Mouse (Mus musculus) midbrain, embryonic 16.5 days (tissue): ENCODE data around the gene Bcl2. TPM values are rescaled to one million over a fixed set of nuclear protein-coding genes. Genes with fewer than 3 reads are reported as not detected.

ENCODE experiments used
- ATAC-seq: fragments of 200-750 bp; cut with Nextera tagmentation; 2 replicates; pipeline ENCODE4 v1.8.0; 2017; ENCODE audit warnings: moderate TSS enrichment
- H3K27ac ChIP-seq: fragments of 300-500 bp; sonication (generic); 2 replicates; pipeline ENCODE4 v1.5.1; 2014; ENCODE audit warnings: mild to moderate bottlenecking, low read length, mixed read lengths
- H3K27me3 ChIP-seq: fragments of 300-500 bp; sonication (generic); 2 replicates; pipeline ENCODE4 v1.6.1; 2014; ENCODE audit warnings: low read depth, low read length, mixed read lengths; ENCODE audit not compliant: control insufficient read depth, insufficient read depth
- H3K36me3 ChIP-seq: fragments of 300-500 bp; sonication (generic); 2 replicates; pipeline ENCODE4 v1.6.1; 2014; ENCODE audit warnings: mild to moderate bottlenecking, low read length, moderate library complexity, mixed read lengths; ENCODE audit not compliant: control insufficient read depth, insufficient read depth
- H3K4me1 ChIP-seq: fragments of 300-500 bp; sonication (generic); 2 replicates; pipeline ENCODE4 v1.6.1; 2014; ENCODE audit warnings: mild to moderate bottlenecking, low read length, mixed read lengths; ENCODE audit not compliant: control insufficient read depth, insufficient read depth
- H3K4me2 ChIP-seq: fragments of 300-500 bp; sonication (generic); 2 replicates; pipeline ENCODE4 v1.6.1; 2014; ENCODE audit warnings: mild to moderate bottlenecking, low read length, mixed read lengths
- H3K4me3 ChIP-seq: fragments of 300-500 bp; sonication (generic); 2 replicates; pipeline ENCODE4 v1.5.1; 2014; ENCODE audit warnings: low read depth, mild to moderate bottlenecking, low read length, moderate library complexity, mixed read lengths
- H3K9ac ChIP-seq: fragments of 300-500 bp; sonication (generic); 2 replicates; pipeline ENCODE4 v1.6.1; 2014; ENCODE audit warnings: low read depth, low read length, mixed read lengths
- H3K9me3 ChIP-seq: fragments of 300-500 bp; sonication (generic); replicated peaks from 2 replicates; pipeline ENCODE4 v1.6.1; 2014; ENCODE audit warnings: mild to moderate bottlenecking, low read length, mixed read lengths; ENCODE audit not compliant: control insufficient read depth, poor library complexity, severe bottlenecking
- WGBS: fragments of 180-500 bp; shearing (Covaris S2); extraction: QIAGEN DNeasy Blood & Tissue Kit; methylation state at CpG from one replicate; pipeline ENCODE4 v1.1.7; 2014; 5-methylcytosine and 5-hydroxymethylcytosine counted together
- polyA plus RNA-seq: library from polyadenylated mRNA; unstranded; fragments of >200 nt; fragmentation: Nextera tagmentation; extraction: Ambion mirVana; gene quantifications from 2 replicates; pipeline ENCODE4 v1.2.1, GENCODE M21; 2015

The Bcl2 gene
- polyA plus RNA-seq, 1 experiment from 2014 or later: 16.2 TPM

DNA sequence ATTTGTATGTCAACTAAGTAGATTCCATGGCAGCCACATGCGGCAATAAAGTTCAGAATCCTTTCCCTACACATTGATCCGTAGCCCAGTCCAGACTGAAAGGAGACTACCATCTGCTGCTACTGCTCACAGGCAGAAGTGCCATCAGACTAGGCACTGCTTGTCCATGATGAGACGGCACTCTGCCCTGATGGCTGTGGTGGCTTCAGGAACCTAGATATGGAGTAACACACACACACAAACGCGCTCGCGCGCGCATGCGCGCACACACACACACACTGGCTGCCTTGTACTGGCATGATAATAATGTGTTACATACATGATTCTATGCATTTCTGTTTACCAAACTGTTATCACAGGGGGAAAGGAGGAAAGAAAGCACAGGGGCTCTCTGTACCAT is 76.4 kb downstream of the Bcl2 start:
- no peak for ATAC-seq
- no peak overlapping the region for H3K27ac ChIP-seq
- H3K4me2 ChIP-seq: no peak overlapping the region
- H3K36me3 ChIP-seq: no peaks in the 10 kb centered on the region
- 89% methylated on average over 11 of the region's 11 CpGs for WGBS
- no peak overlapping the region for H3K4me3 ChIP-seq
- no peaks in the 10 kb centered on the region for H3K27me3 ChIP-seq
- no peak overlapping the region for H3K9ac ChIP-seq
- no peaks in the 10 kb centered on the region for H3K4me1 ChIP-seq
- H3K9me3 ChIP-seq: no peaks in the 10 kb centered on the region

- Histone ChIP-seq H3K36me3 (no peaks in the 10 kb centered on the region), H3K9me3 (no peaks in the 10 kb centered on the region), H3K4me1 (no peaks in the 10 kb centered on the region), H3K27ac (no peak overlapping the region), H3K9ac (no peak overlapping the region), H3K27me3 (no peaks in the 10 kb centered on the region), H3K4me3 (no peak overlapping the region), H3K4me2 (no peak overlapping the region)
- ATAC-seq: no peak
- 47% methylated on average over 2 of the region's 2 CpGs for WGBS
Observed at GRCm38 (mm10) chr1:106636714-106637113, 77.4 kb downstream of the Bcl2 start.

- Histone ChIP-seq H3K9ac (no peak overlapping the region), H3K36me3 (no peaks in the 10 kb centered on the region), H3K4me1 (no peaks in the 10 kb centered on the region; the same call in 1 of the 2 replicates), H3K4me2 (no peak overlapping the region), H3K9me3 (no peaks in the 10 kb centered on the region), H3K27ac (no peak overlapping the region), H3K4me3 (no peak overlapping the region), H3K27me3 (no peaks in the 10 kb centered on the region)
- WGBS: 83% methylated on average over 3 of the region's 3 CpGs
- ATAC-seq: no peak
Observed at GRCm38 (mm10) chr1:106633207-106633606, 80.9 kb downstream of the Bcl2 start.

- Histone ChIP-seq H3K4me3 (no peak overlapping the region), H3K4me1 (no peaks in the 10 kb centered on the region; the same call in 1 of the 2 replicates), H3K9me3 (no peaks in the 10 kb centered on the region), H3K36me3 (no peaks in the 10 kb centered on the region), H3K4me2 (no peak overlapping the region), H3K27ac (no peak overlapping the region), H3K9ac (no peak overlapping the region), H3K27me3 (no peaks in the 10 kb centered on the region)
- no peak for ATAC-seq
- 100% methylated on average over 3 of the region's 3 CpGs for WGBS
Observed at GRCm38 (mm10) chr1:106631869-106632463, 82.1 kb downstream of the Bcl2 start.

- H3K4me2 ChIP-seq: no peak overlapping the region
- no peak overlapping the region for H3K4me3 ChIP-seq
- no peaks in the 10 kb centered on the region for H3K9me3 ChIP-seq
- 86% methylated on average over 2 of the region's 2 CpGs for WGBS
- no peaks in the 10 kb centered on the region for H3K27me3 ChIP-seq
- H3K9ac ChIP-seq: no peak overlapping the region
- no peaks in the 10 kb centered on the region for H3K36me3 ChIP-seq
- no peaks in the 10 kb centered on the region; the same call in 1 of the 2 replicates for H3K4me1 ChIP-seq
- no peak for ATAC-seq
- no peak overlapping the region for H3K27ac ChIP-seq
Observed at GRCm38 (mm10) chr1:106630973-106631372, 83.1 kb downstream of the Bcl2 start.

DNA sequence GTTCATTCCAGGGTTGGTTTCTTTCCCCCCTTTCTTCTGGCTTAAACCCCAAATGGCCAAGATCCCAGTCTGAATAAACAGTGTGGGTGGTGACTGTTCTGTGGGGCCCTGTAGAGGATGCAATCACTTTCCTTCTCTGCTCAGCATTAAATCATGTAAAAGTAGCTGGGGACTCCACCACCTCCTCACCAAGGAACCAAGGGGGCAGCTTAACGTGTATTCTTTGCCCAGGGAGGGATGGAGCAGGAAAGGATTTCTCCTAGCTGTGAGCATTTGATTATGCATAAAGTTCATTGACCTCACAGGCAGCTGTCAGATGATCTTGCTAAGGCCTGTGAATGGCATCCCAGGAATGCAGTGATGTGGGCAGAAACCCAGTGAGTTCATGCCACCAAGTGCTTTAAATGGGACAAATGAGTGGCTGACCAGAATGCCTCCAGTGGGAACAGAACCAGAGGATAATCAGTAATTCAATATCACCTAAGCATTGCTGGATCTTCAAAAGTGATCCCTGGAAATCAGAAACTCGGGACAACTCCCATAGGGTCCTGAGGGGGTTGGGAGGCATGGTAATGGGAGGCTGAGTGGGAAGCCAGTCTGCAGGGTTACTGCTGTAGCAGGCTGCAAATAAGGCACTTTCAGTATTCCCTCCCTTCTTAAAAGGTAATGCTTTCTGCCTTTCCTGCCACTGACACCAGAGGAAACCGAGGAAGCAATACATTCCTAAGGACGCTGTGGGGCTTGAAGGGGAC is 84.0 kb downstream of the Bcl2 start:
- ATAC-seq: peak; percentile 52
- no peaks in the 10 kb centered on the region for H3K36me3 ChIP-seq
- no peak overlapping the region for H3K9ac ChIP-seq
- peak overlapping the region; percentile 25; the same call in 1 of the 2 replicates for H3K27ac ChIP-seq
- no peak overlapping the region for H3K4me3 ChIP-seq
- no peaks in the 10 kb centered on the region for H3K27me3 ChIP-seq
- no peak overlapping the region for H3K4me2 ChIP-seq
- no peaks in the 10 kb centered on the region; the same call in 1 of the 2 replicates for H3K4me1 ChIP-seq
- H3K9me3 ChIP-seq: no peaks in the 10 kb centered on the region
- 24% methylated on average over 4 of the region's 4 CpGs for WGBS

- H3K9ac ChIP-seq: no peak overlapping the region
- WGBS: 16% methylated on average over 4 of the region's 4 CpGs
- H3K4me1 ChIP-seq: no peaks in the 10 kb centered on the region; the same call in 1 of the 2 replicates
- peak; percentile 29; the same call in 1 of the 2 replicates for ATAC-seq
- no peak overlapping the region for H3K4me2 ChIP-seq
- no peak overlapping the region for H3K4me3 ChIP-seq
- 0 out of 2 replicates have a peak overlapping the region, but pooled peaks have one; percentile 28 for H3K27ac ChIP-seq
- H3K27me3 ChIP-seq: no peaks in the 10 kb centered on the region
- H3K36me3 ChIP-seq: no peaks in the 10 kb centered on the region
- H3K9me3 ChIP-seq: no peaks in the 10 kb centered on the region
Observed at GRCm38 (mm10) chr1:106629470-106629830, 84.6 kb downstream of the Bcl2 start.

DNA sequence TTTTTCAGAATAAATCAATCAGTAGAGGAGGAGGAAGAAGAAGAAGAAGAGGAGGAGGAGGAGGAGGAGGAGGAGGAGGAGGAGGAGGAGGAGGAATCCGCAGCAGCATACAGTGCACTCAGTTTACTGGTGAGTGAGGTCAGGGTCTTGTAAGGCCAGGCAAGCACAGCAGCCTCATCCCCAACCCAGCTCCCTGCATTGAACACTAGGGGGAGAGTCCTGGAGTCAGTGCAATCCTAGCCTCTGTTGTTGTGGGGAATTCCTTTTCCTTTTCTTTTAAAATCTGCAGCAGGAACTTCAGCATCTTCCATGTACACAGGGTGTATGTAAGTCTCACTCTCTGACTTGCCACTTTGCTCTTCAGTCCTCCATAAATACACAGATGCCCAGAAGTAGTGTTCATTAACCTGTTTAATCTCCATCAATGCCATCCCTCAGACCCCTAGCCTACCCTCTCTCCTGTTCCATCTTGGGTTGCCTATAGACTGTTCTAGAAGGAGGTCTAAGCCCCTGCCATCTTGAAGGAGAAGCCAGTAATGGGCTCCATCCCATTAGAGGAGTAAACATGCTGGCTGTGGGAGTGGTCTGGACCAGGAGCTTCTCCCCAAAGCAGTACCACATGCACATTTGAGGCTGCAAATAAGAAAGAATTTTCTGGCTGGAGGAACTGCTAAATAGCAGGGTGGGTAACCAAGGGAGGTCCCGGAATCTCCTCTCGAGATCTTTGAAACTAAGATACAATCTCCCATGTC is 85.2 kb downstream of the Bcl2 start:
- Histone ChIP-seq H3K4me3 (no peak overlapping the region), H3K27me3 (no peaks in the 10 kb centered on the region), H3K36me3 (no peaks in the 10 kb centered on the region), H3K4me1 (no peaks in the 10 kb centered on the region; the same call in 1 of the 2 replicates), H3K9ac (no peak overlapping the region), H3K27ac (peak overlapping the region; percentile 28; the same call in 1 of the 2 replicates), H3K4me2 (no peak overlapping the region), H3K9me3 (no peaks in the 10 kb centered on the region)
- peak; percentile 66 for ATAC-seq
- 43% methylated on average over 3 of the region's 3 CpGs for WGBS

DNA sequence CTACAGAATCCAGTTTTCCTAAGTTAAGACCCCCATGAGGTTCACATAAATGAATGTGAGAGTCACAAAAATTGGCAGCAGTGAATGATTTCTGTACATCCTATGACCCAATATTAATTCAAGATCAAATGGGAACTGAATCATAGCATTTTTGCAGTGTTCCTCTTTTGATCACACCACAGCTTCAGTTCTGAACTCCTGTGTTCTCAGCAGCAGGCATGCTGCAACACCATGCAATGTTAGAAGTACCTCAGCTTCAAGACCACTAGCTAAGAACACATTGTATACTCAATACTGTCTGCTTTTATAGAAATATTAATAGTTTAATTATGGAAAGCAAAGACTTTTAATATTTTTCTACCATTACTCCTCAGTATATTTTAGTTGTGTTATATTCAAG is 85.8 kb downstream of the Bcl2 start:
- H3K36me3 ChIP-seq: no peaks in the 10 kb centered on the region
- no peaks in the 10 kb centered on the region for H3K9me3 ChIP-seq
- H3K4me2 ChIP-seq: no peak overlapping the region
- H3K4me1 ChIP-seq: no peaks in the 10 kb centered on the region; the same call in 1 of the 2 replicates
- H3K27me3 ChIP-seq: no peaks in the 10 kb centered on the region
- no peak overlapping the region for H3K9ac ChIP-seq
- ATAC-seq: no peak
- no peak overlapping the region for H3K27ac ChIP-seq
- no peak overlapping the region for H3K4me3 ChIP-seq
